Mouse (Mus musculus): Measurements from ENCODE around the gene Mtor. TPM values are rescaled to one million over a fixed set of nuclear protein-coding genes. Genes with fewer than 3 reads are reported as not detected.

Mtor gene
- 47.5 to 51.5 TPM (median 50.0 TPM) in 4 replicates for total RNA-seq (2023; ENCODE audit: inconsistent age)

GRCm38 (mm10) chr4:148448179-148448852, at the start of gene Mtor:
Gene Mtor (plus strand): TSS chr4:148448611.

GRCm38 (mm10) chr4:148444250-148444967, 4.0 kb upstream of the Mtor start, which contains the start of gene Ubiad1:
Gene Ubiad1 (minus strand): TSS chr4:148444771.

GRCm38 (mm10) chr4:148500410-148500867, 52.0 kb downstream of the Mtor start, which contains the start of gene Angptl7:
Gene Angptl7 (minus strand): TSS chr4:148500460.

GRCm38 (mm10) chr4:148558297-148559000, 110.0 kb downstream of the Mtor start, which contains the start of gene Exosc10:
Gene Exosc10 (plus strand): TSS chr4:148558429.

GRCm38 (mm10) chr4:148591171-148591630, 142.8 kb downstream of the Mtor start, which contains the start of gene Srm:
Gene Srm (plus strand): TSS chr4:148591503.

GRCm38 (mm10) chr4:148602357-148603120, 154.1 kb downstream of the Mtor start, which contains the start of gene Masp2:
Gene Masp2 (plus strand): TSS chr4:148602554.

Other genes with a start within 250 kb of the Mtor start
- gene Disp3, start 160.6 kb upstream of the Mtor start, total RNA-seq (2023; ENCODE audit: inconsistent age): not detected in 4 replicates
- gene Ubiad1, start 3.8 kb upstream of the Mtor start, total RNA-seq (2023; ENCODE audit: inconsistent age): 9.7 to 10.7 TPM (median 10.3 TPM) in 4 replicates
- gene Angptl7, start 51.8 kb downstream of the Mtor start, total RNA-seq (2023; ENCODE audit: inconsistent age): not detected in 4 replicates
- 106 to 110 TPM (median 109 TPM) in 4 replicates for gene Exosc10, start 109.8 kb downstream of the Mtor start, total RNA-seq (2023; ENCODE audit: inconsistent age)
- 27.6 to 35.9 TPM (median 31.8 TPM) in 4 replicates for gene Srm, start 142.9 kb downstream of the Mtor start, total RNA-seq (2023; ENCODE audit: inconsistent age)
- 0.57 to 1.5 TPM (median 1.3 TPM) in 4 replicates for gene Masp2, start 153.9 kb downstream of the Mtor start, total RNA-seq (2023; ENCODE audit: inconsistent age)
- gene Tardbp, start 178.4 kb downstream of the Mtor start, total RNA-seq (2023; ENCODE audit: inconsistent age): 323 to 409 TPM (median 352 TPM) in 4 replicates
- not detected in 4 replicates for gene Gm572, start 194.7 kb downstream of the Mtor start, total RNA-seq (2023; ENCODE audit: inconsistent age)

All from B cell, adult (primary cell).